Mouse (Mus musculus): Measurements from ENCODE around the gene Ube2i.

DNA sequence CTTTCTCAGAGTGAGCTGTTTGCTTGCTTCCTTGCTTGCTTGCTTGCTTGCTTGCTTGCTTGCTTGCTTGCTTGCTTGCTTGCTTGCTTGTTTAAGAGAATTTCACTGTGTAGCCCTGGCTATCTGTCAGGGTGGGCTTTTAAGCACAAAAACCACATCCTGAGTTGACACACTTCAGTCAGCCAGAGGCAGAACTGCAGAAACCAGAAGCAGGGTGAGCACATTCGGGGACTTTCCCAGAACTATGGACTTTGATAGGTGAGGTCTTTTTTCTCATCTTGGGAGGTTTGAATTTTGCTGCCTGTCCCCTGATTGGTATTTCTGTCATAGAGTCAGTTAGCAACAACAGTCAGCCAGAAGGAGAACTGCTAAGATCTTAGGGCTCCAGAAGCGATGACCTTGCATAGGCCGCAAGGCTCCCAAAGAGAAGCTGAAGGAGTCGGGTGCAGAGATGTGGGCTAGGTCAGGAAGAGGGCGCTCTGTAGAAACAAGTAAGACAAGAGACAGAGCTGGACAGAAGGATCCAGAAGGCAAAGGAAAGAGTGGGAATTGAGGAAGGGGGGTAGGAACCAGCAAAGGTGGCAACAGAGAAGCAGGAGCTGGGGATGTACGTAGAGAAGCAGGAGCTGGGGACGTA lies 49.7 kb downstream of the Ube2i start:
- no peak for TF ChIP-seq CTCF (IDR thresholded peaks at IDR 0.05; ENCODE audit: control insufficient read depth, insufficient read depth, low read length)
- no peak for TF ChIP-seq POLR2A (IDR thresholded peaks at IDR 0.05; ENCODE audit: borderline replicate concordance, control insufficient read depth, low read depth, low read length)

Data from bone marrow, adult 2 months (tissue).